ENCODE assay signal across 20 mouse cellular contexts in genomic region chr12:105543176-105543575, GRCm38 (mm10). TPM values are rescaled to one million over a fixed set of nuclear protein-coding genes. Genes with fewer than 3 reads are reported as not detected.
"Had no signal": no experiment of that assay in that cellular context is flagged by ENCODE, and none has a peak within 500 bp of the region (broad histone marks: within the 10 kb centered on the region; RNA-seq: fewer than 3 reads in every experiment).

No protein-coding gene starts in this region.

- H3K36me3 ChIP-seq: kidney, embryonic 15.5 days; limb, embryonic 12.5 days; limb, embryonic 15.5 days; lung, embryonic 15.5 days; neural tube, embryonic 15.5 days had no signal

- H3K4me3 ChIP-seq: kidney, embryonic 15.5 days; limb, embryonic 12.5 days; limb, embryonic 15.5 days; lung, embryonic 15.5 days; neural tube, embryonic 15.5 days had no signal

- H3K9me3 ChIP-seq: kidney, embryonic 15.5 days; limb, embryonic 12.5 days; limb, embryonic 15.5 days; lung, embryonic 15.5 days; neural tube, embryonic 15.5 days had no signal

- DNase-seq: kidney, adult 11 months; kidney, postnatal 10 days; left cerebral cortex, postnatal 4 days; liver, postnatal 0 days; lung, postnatal 14 days; midbrain, embryonic 14.5 days; thymus, adult 18-20 months; thymus, postnatal 36 days had no signal

- H3K27ac ChIP-seq: kidney, embryonic 15.5 days; limb, embryonic 12.5 days; limb, embryonic 15.5 days; liver, embryonic 14.5 days; lung, embryonic 15.5 days; neural tube, embryonic 15.5 days had no signal

- H3K27me3 ChIP-seq: kidney, embryonic 15.5 days; lung, embryonic 15.5 days; neural tube, embryonic 15.5 days had no signal

- H3K9ac ChIP-seq: kidney, embryonic 15.5 days; limb, embryonic 12.5 days; limb, embryonic 15.5 days; liver, embryonic 14.5 days; liver, postnatal 0 days; lung, embryonic 15.5 days; neural tube, embryonic 15.5 days had no signal

- H3K4me2 ChIP-seq: kidney, embryonic 15.5 days; limb, embryonic 12.5 days; limb, embryonic 15.5 days; liver, embryonic 11.5 days; lung, embryonic 15.5 days; midbrain, embryonic 11.5 days; neural tube, embryonic 15.5 days had no signal

- ATAC-seq: liver, postnatal 0 days had no signal

RNA-seq across cellular contexts. Expression of gene Bdkrb2, which starts 19.9 kb away (rescaled TPM):
- total RNA-seq: megakaryocyte progenitor cell, adult 5-6 weeks; megakaryocyte-erythroid progenitor cell, adult 5-6 weeks had no signal
- polyA plus RNA-seq: liver, embryonic 11.5 days; liver, embryonic 14.5 days had no signal

RNA-seq across cellular contexts. Expression of gene Bdkrb1, which starts 59.7 kb away (rescaled TPM):
- total RNA-seq: left cerebral cortex, adult 18-20 months; left cerebral cortex, postnatal 10 days; left cerebral cortex, postnatal 4 days; megakaryocyte progenitor cell, adult 5-6 weeks; megakaryocyte-erythroid progenitor cell, adult 5-6 weeks had no signal
- polyA plus RNA-seq: limb, embryonic 12.5 days; limb, embryonic 15.5 days; liver, embryonic 14.5 days; liver, postnatal 0 days; midbrain, embryonic 11.5 days; midbrain, embryonic 14.5 days; neural tube, embryonic 15.5 days had no signal
